Mouse (Mus musculus) urinary bladder, postnatal 4 days (tissue): ENCODE measurements around the gene Mageb3.
"Not testable (repeated sequence)": the region's sequence is repeated elsewhere in the genome, so short reads cannot be mapped to it uniquely, and the experiment has no call there.

Experiments used
- DNase-seq, 2 experiments: peaks; one replicate each; pipeline ENCODE4 v3.0.0; 2021 to 2022; ENCODE audit warnings: low spot score in 2 of 2

The Mageb3 gene

DNA sequence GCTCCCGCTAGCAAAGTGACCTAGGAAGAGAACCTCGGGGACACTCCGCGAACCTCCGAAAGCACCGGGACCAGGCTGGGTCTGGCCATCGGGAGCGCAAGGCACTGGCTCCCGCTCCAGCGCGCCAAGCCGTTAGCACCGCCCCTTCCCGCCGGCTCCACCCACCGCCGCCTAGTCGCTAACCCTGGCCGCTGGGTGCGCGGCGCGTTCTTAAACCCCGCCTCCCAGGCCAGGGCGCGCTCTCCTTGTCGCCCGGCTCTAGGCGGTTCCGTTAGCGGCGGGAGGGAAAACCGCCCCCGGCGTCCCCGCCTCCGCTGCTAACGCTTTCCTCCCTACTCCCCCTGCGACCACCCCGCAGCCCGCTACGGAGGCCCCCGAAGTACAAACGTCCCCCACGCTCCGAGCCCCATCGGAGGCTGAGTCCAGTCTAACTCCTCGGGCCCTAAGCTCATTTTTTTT lies at the start of gene Mageb3, which contains the start of gene Ctdspl2:
TSS of gene Mageb3 (minus strand) at position 328 of the 459 bp plus-strand sequence.
TSS of gene Ctdspl2 (plus strand) at position 237 of the 459 bp plus-strand sequence.
- peak; percentile 95 to 97 for DNase-seq

DNA sequence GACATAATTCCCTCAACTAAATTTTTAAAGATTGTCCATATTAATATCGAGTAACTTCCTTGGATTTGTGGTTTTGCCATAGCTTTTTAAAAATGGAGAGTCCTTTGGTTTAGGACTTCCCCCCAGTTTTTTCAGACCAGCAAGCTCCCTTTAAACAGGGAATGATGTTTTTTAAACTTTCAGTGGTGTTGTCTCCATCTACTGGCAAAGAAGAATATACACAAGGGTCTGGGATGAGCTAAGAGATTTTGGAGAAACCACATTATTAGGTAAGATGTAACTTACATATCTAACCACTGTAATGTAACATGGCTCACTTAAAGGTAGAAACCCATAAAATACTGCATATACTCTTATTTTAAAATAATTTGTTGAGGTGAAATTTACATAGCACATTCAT lies 39.8 kb upstream of the Mageb3 start:
- no peak for DNase-seq

DNA sequence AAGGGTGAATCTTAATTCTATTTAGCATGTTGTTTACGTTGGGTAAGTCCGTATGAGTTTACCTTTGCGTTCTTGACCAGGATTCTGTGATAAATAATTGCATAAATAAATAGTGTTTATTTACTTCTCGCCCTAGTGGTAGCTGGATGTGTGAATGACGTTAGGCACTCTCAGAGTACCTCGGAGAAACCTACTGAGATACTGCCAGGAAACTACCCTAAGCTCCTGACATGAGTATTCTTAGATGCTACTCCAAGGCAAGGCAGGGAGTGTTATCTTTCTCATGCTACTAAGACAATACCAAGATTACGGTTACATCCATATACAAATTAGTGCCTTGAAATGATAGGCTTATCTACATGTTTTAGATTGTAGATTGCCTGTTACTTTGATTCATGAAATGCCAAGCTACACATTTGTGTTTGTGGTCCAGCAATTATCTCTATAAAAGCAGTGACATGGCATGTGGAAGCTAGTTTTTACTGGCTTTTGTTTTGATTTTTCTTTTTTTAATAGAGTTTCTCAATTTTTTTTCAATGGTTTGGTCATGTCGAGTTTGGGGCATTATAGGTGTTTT lies 1.4 kb upstream of the Mageb3 start:
- DNase-seq = no peak

DNA sequence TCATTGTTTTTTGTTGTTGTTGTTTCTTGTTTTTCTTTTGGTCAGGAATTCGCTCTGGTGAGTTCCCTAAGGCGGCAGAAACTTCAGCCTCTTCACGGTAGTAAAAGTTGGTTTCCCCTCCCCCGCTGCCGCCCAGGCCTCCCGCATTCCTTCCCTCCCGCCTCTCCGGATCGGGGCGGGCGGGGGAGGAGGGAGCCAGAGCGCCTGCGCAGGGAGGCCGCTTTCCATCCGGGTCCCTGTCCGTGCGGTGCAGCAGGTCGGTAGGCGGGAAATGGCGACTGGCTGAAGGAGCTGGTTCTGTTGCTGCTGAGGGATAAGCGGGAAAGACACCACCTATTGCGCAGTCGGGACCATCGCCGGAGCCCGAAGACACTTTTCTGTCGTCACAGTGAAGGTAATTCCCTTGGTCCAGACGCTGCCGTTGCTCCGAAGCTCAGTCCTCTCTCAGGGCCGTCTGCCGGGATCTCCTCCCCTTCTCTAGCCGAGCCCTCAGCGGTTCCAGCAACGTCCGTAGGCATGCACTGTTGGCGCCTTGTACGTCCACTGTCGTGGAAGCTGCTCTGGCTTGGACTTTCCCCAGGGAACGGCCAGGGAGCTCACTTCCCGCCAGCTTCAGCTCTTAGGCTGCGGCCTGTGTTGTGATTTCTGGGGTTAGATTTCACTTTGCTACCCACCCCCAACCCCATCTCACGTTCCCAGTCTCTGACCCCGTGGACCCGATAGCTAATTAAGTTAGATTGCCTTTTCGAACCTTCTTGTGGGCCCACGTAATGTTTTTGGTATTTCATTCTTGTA lies 529 bp upstream of the Mageb3 start:
- peak; percentile 93 to 96 for DNase-seq

DNA sequence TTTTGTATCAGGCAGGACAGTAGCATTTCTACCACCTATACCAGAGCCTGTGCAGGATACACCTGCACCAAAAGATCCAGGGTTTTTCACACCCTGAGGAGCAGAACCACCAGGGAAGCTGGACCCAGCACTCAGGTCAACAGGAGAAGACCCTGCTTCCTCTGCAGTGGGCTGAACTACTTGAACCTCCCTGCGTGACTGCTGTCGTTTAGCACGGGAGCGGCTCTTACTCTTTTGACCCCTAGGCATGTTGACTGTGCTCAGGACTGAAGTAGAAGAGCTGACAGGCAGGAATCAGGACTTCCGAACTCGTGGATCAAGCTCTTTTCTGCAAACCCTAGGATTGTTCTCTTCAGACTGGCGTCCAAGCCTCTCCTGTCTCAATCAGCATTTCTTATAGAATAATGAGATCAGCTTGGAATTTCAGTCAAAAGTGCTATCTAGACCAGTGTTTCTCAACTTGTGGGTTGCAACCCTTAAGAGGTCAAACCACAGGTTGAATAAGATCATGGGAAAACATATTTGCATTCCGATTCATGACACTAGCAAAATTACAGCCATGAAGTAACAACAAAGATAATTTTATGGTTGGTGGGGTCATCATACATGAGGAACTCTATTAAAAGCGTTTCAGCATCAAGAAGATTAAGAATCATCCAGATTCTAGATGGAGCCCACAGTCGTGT lies 778 bp downstream of the Mageb3 start:
- DNase-seq = no peak

DNA sequence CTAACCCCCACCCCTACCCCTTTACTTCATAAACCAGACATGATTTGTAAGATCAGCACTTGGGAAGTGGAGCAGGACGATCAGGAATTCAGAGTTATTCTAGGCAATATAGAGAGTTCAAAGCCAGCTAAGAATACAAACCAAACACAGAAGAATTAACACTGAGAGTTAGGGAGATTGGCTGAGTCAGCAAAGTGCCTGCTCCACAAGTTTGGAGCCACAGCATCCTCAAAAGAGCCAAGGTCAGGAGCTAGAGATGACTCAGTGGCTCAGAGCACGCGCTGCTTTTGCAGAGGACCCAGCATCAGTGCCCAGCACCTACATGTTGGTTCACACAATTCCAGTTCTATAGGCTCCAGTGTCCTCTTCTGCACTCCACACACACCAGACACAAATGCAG lies 12.5 kb downstream of the Mageb3 start:
- DNase-seq = no peak

DNA sequence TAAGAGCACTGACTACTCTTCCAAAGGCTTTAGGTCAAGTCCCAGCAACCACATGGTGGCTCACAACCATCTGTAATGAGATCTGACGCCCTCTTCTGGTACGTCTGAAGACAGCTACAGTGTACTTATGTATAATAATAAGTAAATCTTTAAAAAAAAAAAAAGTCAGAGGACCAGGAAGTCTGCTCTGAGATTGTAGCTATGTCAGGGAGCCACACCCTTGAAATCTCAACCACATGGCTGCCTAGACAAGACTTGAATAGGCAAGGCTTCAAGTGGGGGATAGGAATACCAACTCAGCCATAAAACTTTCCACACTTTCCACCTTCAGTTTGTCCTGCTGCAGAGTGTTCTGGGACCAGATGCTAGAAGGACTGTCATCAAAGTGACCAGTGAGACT lies 18.3 kb downstream of the Mageb3 start:
- not testable (repeated sequence) for DNase-seq

DNA sequence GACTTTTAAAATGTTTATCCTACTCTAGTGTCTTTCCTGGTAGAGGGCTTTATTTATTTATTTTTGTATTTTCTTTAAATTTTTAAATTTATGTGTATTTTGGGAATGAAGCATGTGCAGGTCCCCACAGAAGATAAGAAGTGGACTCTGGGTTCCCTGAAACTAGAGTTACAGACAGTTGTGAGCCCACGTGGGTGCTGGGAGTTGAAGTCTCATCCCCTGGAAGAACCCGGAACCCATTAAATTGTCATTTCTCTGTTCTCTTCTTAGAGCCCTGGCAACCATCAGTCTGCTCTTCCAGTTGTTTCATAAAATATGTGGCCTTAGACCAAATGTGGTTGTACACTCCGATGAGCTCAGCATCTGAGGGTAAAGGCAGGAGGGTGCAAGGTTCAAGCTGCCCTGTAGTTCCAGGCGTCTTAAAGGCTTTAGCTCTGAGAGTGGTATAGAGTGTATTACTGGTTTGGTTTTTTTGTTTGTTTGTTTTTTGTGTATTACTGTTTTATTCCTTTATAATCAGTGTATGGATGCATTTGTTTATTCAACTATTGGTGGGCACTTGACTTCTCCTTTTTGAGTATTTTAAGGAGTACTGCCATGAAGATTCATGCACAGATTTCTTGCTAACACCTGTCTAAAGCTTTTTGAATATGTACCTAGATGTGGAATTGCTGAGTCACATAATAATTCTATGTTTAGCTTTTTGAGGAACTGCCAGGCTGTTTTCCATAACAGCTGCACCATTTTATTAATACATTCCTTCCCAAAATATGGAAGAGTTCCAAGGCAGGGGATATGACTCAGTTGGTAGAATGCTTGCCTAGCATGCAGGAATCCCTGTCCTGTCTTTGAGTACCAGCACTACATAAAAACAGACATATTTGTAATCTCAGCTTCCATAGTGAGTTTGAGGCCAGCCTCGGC lies 39.6 kb downstream of the Mageb3 start:
- DNase-seq = no peak

DNA sequence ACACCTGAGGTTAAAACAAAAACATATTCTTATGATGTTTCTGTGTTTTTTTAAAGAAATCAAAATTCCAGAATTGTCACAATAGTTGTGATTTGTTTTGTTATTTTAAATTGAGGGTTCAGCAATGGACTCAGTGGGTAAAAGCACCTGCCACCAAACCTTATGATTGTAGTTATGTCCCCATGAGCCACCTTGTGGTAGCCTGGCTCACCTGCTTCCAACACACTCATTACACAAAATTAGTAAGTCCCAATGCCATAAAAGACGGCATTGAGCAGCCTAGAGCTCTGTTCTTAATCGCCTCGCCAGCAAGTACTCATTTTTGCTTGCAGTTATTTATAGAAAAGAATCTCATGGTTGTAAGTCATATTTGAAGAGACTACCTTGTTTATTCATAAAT lies 45.9 kb downstream of the Mageb3 start:
- DNase-seq = no peak
